Mouse (Mus musculus): ENCODE measurements at regions not wholly inside any gene's neighbourhood (a gene's known extent, or its start where the extent isn't known, plus 50 kb on each side); places are given as distances from the start of the nearest gene placed in this dataset.

GRCm38 (mm10) chr4:87669480-87669879 lies 363.7 kb downstream of the Mllt3 start:
- no peak for DNase-seq (ENCODE audit: extremely low spot score in 1 of 2, low spot score in 2 of 2)
- intact Hi-C loops (cut with DNase I), result no loop called here

DNA sequence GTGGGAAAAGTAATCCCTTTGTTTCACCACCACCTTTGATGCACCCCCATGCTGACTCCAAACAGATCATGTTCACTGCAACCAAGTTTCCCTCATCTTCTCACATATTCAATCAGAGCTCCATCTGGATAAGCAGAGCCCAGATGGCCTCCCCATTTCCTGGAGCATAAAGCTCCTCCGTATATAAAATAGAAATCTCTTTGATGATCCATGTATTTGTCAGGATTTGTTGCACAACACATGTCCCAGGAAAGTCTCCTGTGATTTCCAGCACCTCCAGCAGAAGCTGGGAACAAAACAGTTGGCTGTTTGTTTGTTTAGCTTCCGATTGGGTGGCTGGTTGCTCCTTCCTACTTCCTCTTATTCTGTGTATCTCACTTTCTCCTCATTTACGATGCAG lies 364.9 kb downstream of the Mllt3 start:
- intact Hi-C loops (cut with DNase I), result no loop called here
- DNase-seq (ENCODE audit: extremely low spot score in 1 of 2, low spot score in 2 of 2), result peak in 1 of 2 experiments; percentile 17

- intact Hi-C loops (cut with DNase I), result no loop called here
These were observed 365.5 kb downstream of the Mllt3 start for GRCm38 (mm10) chr4:87667556-87668154.

GRCm38 (mm10) chr4:87665149-87665548 lies 368.0 kb downstream of the Mllt3 start:
- intact Hi-C loops (cut with DNase I), result no loop called here
- DNase-seq (ENCODE audit: extremely low spot score in 1 of 2, low spot score in 2 of 2), result no peak

More at GRCm38 (mm10) chr4:87667556-87668154, 365.5 kb downstream of the Mllt3 start:
- no peak for DNase-seq (ENCODE audit: extremely low spot score in 1 of 2, low spot score in 2 of 2)

DNA sequence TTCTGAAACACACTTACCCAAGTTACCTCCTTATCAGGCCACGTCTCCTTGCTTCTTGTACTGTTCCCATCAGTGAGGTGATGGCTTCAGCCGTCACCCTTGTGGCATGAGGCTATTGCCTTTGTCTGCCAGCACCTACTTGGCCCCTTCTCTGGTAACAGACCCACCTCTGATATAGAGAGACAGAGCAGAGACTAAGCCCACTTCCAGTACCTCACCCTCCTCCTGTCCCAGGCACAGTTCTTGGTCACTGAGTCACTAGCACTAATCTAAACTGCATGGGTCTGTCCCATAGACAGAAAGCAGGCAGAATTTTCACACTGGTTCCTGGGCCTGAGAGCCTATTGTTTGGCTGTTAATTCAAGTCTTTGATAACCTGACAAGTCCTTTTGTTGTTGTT lies 370.3 kb downstream of the Mllt3 start:
- intact Hi-C loops (cut with DNase I), result no loop called here
- DNase-seq (ENCODE audit: extremely low spot score in 1 of 2, low spot score in 2 of 2), result no peak

- intact Hi-C loops (cut with DNase I), result no loop called here
- no peak for DNase-seq (ENCODE audit: extremely low spot score in 1 of 2, low spot score in 2 of 2)
These were observed 374.8 kb downstream of the Mllt3 start for GRCm38 (mm10) chr4:87658316-87658715.

DNA sequence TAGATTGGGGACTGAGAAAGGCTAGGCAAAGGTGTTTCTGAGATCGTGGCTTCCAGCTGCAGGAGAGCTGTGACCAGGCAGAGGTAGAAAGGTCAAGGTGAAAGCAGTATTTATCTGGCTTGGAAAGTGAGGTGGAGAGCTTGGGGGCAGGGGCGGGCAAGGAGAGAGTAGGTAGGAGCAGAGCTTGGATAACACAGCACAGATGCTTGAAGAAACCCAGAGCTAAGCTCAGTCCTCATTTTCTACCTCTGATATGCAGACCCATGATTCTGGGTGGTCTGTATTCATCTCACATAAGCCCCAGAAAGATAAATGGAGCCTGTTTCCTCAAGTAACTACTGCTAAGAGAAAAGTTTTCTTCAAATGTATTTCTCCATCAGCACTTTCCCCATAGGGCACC lies 375.3 kb downstream of the Mllt3 start:
- intact Hi-C loops (cut with DNase I), result no loop called here
- DNase-seq (ENCODE audit: extremely low spot score in 1 of 2, low spot score in 2 of 2), result no peak

GRCm38 (mm10) chr4:87653440-87654165 lies 379.6 kb downstream of the Mllt3 start:
- intact Hi-C loops (cut with DNase I), result no loop called here
- no peak for DNase-seq (ENCODE audit: extremely low spot score in 1 of 2, low spot score in 2 of 2)

DNA sequence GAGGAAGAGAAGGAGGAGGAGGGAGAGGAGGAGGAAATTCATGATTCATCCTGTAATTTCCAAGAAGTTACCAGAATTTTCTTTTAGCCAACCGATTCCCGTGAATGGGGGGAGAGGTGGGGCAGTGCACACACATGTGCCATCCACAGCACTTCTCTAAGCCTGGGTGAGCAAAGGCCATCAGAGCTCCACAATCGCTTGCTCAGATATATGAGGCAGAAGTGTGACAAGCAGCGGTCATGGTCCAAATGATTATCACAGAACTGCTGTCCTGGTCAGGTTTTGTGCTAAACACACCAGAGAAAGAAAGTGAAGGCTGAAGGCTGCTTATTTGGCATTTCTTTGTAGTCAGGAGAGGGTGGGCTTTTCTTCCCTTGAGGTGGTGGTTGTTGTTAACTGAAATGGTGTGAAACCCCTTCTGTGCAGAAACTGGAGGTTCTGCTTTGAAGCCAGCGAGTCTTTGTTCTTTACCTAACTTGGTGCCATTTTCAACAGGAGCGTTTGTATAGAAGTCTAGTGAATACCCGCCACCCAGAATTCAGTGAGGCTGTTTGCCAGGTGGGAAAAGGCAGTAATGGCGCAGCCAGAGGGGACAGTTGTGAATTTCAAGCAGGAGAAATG lies 380.7 kb downstream of the Mllt3 start:
- intact Hi-C loops (cut with DNase I), result no loop called here
- no peak for DNase-seq (ENCODE audit: extremely low spot score in 1 of 2, low spot score in 2 of 2)

DNA sequence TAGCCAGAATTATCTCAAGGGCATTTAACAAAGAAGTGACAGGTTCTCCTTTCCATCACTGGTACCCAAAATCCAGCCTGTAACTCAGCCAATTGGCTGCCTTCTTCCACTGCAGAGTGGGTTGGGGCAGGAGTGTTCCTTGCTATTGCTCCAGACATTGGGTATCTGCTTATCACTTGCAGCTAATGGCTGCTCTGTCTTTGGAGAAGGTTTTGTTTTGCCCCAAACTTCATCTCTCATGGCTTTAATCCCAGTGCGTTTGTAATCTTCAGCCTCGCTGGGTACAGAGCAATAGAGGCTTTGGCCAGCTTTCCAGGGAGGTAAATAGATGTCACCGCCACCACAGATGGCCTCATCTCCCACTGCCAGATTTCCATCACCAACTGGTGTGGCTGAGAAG lies 381.9 kb downstream of the Mllt3 start:
- intact Hi-C loops (cut with DNase I), result no loop called here
- DNase-seq (ENCODE audit: extremely low spot score in 1 of 2, low spot score in 2 of 2), result no peak

DNA sequence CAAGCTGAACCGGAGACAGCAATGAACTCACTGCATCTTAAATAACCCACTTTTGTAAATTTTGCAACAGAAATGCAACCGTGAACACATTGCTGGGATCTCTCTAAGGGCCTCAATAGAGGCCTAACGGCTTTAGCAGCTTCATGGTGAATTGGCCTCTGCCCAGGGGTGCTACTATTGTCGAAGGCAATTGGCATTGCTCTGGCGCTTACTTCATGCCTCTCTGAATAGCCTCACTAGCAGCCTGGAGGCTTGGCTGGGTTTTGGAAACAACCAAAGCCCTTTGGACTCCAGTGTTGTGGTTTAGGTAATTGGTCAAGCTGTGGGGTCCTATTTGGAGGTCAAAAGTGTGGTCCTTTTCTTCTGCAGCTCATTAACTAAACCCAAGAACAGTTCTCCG lies 382.3 kb downstream of the Mllt3 start:
- DNase-seq (ENCODE audit: extremely low spot score in 1 of 2, low spot score in 2 of 2), result peak in 1 of 2 experiments; percentile 34
- intact Hi-C loops (cut with DNase I), result no loop called here

GRCm38 (mm10) chr4:87650393-87650792 lies 382.8 kb downstream of the Mllt3 start:
- intact Hi-C loops (cut with DNase I), result no loop called here
- no peak for DNase-seq (ENCODE audit: extremely low spot score in 1 of 2, low spot score in 2 of 2)

GRCm38 (mm10) chr4:87648919-87649318 lies 384.2 kb downstream of the Mllt3 start:
- intact Hi-C loops (cut with DNase I), result no loop called here
- no peak for DNase-seq (ENCODE audit: extremely low spot score in 1 of 2, low spot score in 2 of 2)

DNA sequence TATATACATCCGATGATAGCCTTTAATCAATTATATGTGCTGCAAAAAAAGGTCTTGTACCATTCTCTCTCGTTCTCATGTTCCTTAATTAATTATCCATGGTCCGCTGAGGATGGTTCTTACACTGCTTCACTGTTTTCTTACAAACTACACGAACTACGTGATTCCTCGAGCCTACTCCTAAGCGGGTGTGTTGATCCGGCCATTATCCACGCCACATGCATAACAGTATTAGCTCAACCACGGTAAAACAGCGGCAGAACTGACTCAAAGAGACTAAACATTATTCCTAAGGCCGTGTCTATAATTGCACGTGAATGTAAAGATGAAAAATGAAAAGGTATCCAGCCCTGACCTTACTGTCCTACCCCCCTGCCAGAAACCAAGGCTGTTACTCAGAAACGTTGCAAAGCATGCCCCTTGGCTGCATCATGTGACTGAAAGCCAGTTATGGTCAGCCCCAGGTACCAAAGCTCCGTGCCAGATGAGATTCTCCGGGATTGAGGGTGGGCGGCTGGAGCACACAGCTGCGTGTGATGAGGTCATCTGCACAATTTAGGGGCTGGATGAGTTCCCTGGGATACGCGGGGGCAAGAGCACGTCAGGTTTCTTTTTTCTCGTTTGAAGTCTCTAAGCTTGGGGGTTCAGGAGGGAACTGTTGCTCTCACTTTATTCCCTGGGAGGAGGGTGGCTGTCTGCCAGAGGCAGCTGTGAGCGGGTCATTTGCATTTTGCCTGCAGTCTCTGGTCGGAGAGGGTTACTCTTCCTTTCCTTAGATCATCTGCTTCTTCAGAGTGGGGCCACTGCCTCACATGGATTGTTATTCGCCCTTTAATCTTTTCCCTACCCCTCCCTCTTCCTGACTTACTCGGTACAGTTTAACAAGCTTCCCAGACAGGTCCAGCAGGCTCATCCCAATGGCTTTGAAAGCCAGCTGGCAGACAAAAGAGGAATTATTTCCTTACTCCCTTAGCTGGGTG lies 384.9 kb downstream of the Mllt3 start:
- DNase-seq (ENCODE audit: extremely low spot score in 1 of 2, low spot score in 2 of 2), result peak; percentile 25 to 61
- intact Hi-C loops (cut with DNase I), result no loop called here

DNA sequence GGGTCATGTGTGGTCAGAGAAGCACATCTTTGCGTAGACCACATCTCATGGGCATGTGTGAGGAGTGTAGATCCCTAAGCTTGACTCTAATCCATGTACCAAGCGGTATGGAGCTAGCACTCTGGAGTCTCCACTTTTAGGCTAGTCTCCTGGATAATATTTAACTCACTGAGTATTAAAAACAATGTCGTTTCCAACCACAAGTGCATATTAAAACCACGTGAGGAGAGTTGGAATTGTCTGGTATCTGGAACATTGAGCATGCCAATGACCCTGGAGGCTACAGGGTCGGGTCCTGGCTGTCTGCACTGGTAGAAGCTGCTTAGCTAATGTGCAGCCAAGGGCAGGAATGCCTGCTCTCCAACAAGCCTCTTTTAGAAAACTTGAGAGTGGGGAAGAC lies 391.2 kb downstream of the Mllt3 start:
- DNase-seq (ENCODE audit: extremely low spot score in 1 of 2, low spot score in 2 of 2), result no peak
- intact Hi-C loops (cut with DNase I), result no loop called here

GRCm38 (mm10) chr4:87641551-87641950 lies 391.6 kb downstream of the Mllt3 start:
- DNase-seq (ENCODE audit: extremely low spot score in 1 of 2, low spot score in 2 of 2), result no peak
- intact Hi-C loops (cut with DNase I), result no loop called here

DNA sequence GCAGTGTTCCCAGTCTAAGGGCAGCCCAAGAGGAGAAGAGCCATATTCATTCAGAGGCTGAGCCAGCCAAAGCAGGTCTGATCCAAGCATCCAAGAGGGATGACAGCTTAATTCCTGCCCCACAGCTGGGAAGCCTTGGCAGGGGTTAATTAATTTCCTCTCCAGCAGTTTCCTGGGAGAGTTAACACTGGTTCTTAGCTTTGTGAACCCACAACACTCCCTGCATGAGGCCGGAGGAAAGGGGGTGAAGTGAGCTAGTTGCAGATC lies 394.9 kb downstream of the Mllt3 start:
- intact Hi-C loops (cut with DNase I), result no loop called here
- no peak for DNase-seq (ENCODE audit: extremely low spot score in 1 of 2, low spot score in 2 of 2)

GRCm38 (mm10) chr4:87637629-87638379 lies 395.4 kb downstream of the Mllt3 start:
- intact Hi-C loops (cut with DNase I), result no loop called here
- no peak for DNase-seq (ENCODE audit: extremely low spot score in 1 of 2, low spot score in 2 of 2)

DNA sequence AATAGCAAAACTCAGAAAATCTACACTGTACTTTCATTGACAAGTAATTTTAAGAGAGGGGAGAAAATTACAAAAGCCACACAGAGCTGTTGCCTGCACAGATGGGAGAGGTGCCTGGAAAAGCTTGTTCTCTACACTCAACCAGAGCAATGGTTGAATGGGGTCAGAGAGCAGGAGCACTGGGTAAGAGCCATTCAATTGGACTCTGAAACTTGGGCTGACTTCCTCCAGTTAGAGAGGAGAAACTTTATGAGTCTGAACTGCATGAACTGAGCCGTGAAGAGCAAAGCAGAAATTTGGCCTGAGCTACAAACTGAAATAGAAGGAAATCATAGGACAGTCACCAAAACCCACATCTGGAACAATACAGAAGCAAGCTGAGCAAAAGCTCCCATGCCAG lies 380.8 kb upstream of the Slc24a2 start:
- intact Hi-C loops (cut with DNase I), result no loop called here
- no peak for DNase-seq (ENCODE audit: extremely low spot score in 1 of 2, low spot score in 2 of 2)

All from left cerebral cortex, postnatal 10 days (tissue).